Mouse (Mus musculus) B cell, adult 2 months (primary cell): ENCODE data around the gene Vps26c.
A peak's percentile ranks its signal among the peaks of the same experiment; 100 is the strongest.

Experiments
- DNase-seq, 2 experiments: peaks; one replicate each; pipeline ENCODE4 v3.0.0; 2022

Vps26c gene

DNA sequence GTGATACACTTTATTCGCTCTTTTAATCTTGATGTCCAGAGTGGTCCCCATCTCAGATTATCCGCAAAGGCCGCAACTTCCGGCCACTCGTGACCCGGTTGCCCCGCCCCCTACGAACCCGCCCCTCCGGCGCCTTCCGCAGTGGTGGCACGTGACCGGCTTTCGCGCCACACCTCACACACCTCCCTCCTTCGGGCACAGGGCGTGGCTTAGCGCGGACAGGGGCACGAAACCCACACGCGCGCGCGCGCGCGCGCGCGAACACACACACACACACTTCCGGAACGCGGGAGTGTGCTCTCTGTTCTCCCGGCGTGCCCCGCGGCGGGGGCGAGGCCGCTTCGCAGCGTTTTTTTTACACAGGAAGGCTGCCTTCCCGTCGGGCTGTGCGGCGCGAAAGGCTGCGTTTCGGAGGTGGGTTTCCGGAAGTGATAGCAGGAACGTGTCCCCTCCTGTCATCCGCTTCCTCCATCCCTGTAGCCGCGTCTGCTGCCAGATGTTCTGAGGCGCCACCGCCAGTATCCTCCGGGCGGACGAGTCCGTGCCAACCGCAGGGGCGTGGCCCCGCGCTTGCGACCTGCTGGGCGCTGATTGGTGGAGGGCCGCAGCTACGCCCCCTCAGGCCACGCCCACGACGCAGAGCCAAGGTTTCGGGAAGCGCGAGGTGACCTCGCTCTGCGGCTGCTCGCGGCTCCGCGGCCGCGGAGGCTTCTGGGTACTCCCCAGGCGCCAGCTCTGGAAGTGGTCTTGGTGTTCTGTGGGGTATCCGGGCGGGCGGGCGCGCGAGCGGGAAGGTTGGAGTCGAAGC, at the start of gene Vps26c:
Vps26c (minus strand) TSS at position 487 of the 808 bp plus-strand sequence.
- peak; percentile 98 for DNase-seq

DNA sequence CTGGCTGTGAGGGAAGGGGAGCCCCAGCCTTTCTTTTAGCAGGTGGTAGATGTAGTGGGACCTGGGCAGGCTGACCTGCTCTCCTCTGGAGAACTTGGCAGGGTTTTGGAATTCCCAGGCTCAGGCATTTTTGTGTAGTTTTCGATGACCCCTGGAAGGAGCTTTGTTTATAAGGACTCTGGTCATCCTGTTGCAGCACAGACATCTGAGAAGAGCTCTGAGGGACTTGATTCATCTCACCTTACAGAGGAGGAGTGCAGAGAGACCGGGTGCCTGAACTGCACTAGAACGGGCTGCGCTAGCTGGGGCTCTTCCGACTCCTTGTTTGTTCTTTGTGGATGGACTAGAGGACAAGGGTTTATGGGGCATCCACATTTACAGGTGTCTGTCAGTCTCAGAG, 49.1 kb upstream of the Vps26c start:
- DNase-seq = no peak

DNA sequence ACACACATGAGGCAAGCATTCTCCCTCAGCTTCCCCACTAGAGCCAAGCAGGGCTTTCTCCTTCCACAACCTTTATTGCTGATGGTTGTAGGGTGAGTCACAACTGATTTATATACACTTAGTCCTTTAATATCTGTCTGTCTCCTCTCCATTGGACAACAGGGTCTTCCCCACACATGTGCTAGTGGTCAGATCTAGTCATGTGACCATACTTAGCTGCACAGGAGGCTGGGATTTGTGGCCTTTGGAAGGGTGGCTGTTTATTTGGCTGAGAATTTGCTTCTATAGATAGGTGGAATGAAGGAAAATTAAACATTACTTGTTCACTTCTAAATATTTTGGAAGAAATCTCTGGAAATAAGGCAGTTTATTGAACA, 48.1 kb upstream of the Vps26c start:
- DNase-seq = no peak

DNA sequence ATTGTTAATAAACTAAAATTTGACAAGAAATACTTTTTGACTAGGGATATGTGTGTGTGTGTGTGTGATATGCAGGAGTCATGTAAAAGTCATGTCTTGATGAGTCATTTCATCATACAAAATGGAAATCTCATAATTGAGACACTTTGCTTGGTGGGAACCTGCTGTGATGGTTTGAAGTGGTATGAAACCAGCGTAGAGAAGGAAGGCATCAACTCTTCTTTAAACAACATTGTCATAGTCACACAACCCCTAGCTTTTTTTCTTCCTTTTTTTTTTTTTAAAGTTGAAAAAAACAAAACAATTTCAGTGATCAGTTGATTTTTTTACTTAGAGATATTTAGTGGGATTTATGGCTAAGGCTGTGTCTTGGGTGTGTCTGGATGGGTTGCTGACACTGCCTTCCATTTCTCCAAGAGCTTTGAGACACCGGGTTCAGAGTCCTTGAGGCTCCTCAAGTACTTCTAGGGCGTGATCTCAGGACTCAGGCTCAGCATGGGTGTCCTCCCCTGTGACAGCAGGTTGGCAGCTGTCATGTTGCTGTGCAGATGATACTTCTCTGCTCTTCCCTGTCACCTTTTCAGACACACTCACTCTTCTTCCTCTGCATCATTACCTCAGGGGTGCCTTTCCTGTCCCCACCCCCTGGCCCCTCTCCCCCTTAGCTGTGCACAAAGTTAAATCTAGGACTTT, 47.5 kb upstream of the Vps26c start:
- no peak for DNase-seq

DNA sequence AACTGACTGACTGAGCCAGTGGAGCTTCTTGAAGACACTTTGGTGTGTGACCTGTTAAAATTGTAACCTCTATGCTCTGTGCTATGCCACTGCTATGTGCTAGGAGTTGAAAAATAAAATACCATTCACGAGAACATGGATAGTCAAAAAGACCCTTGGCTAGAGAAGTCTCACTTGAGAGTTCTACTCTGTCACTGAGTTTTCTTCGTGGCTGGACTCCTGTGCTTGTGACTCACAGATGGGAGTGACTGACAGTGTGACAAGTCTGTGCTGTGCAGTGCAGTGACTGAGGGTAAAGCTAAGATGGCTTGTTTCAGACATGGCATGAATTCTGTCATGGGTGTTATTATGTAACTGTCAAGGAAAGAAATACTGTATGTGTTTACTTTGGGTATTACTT, 45.8 kb upstream of the Vps26c start:
- no peak for DNase-seq

DNA sequence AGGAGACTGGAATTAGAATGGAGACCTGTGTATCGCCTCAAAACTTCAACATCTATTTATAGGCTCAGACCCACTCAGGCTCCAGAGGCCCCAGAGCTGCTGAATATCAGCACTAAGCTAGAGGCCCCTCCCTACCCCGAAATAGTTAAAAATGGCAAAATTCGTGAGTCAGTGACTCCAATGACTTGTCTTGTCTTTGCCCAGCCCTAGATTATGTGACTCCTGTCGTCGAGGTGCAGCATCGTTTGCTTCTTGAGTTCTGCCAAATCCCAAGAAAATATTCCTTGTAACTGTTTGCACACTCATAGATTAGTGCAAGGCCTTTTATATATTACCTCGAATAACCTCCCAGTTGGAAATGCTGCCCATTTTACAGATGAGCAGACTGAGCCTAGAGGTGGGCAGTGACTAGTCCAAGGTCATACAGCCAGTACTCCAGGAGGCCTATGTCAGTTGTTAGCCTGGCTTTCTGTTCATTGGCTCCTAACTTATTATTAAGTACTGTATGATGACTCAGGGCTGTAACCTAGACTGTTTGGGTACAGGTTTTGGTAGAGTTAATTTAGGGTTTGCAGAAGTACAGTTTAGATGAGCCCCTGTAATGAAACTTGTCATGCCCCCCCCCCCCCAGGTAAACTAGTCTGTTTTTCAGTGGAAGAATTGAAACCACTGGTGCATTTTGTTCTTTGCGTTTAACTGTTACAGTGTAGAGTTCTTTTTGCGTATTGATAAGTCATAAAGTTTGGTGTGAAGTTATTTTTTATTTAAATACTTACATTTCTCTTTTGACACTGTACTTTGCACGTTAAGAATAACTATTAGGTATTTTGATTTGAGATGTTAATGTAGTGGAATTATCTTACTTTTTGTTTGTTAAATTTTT, 44.7 kb upstream of the Vps26c start:
- peak in 1 of 2 experiments; percentile 46 for DNase-seq

DNA sequence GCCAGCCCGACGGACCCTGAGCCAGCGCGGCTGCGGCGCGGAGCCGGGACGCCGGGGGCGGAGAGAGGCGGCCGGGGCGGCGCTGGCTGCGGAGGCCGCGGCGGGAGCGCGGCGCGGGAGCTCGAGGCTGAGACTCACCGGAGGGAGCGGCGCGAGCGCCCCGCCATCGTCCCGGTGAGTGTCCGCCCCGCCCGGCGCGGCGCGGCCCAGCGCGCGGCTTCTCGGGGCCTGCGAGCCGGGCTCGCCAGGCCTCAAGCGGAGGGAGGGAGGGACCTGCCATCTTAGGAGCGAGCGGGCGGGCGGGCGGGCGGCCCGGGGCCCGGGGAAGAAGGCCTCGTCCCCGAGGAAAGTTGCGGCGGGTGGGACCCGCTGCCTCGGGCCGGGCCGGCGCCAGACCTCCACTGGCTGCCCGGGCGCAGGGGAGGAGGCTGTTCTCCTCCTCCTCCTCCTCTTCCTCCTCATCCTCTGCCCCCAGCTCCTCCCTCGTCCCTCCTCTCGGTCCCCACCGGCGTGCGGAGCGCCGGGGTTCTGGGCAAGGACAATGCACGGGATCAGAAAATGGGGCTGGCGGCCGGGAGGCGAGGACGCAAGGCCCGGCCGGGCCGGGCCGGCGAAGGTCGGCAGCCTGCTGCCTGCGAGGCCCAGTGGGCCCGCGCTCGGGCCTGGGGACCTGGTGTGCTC, 43.9 kb upstream of the Vps26c start:
- peak; percentile 52 to 62 for DNase-seq

DNA sequence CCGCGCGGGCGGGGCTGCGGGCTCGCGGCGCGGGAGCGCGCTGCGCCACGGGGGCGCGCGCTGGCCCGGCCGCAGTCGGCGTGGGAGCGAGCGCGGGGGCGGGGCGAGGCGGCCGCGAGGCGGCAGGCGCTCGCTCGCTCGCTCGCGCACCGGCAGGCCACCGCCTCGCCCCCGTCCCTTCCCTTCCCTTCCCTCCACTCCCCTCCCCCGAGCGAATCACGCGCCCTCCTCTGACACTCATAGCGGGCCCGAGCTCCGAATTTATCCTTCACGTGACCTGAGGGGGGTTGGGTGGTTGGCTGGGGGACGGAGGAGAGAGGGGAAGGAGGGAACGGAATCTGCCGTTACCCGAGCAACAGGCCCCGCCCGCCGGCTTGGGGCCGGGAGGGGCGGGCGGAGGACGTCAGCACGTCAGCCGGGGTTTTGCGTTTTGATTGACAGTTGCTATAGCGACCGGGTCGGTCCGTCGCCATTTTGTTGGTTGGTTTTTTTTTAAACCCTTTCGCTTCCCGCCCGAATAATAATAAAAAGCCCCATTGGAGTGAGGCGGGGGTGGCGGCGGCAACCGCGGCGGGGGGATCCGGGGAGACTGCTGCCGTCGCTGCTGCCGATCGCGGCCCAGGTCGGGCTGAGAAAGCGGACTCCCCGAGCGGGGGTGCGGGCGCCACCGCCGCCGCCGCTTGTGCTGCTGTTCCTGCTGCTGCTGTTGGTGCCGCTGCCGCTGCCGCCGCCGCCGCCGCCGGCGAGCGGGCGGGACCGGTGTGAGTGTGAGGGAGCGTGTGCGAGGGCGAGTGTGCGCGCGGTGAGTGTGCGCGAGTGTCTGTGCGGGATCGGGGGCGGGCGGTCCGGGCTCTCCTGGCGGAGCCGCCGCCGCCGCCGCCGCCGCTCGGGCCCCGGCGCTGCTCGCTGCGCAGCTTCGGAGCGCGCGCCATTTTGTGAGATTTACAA, 42.9 kb upstream of the Vps26c start, which contains the start of gene Dyrk1a:
Dyrk1a (plus strand) TSS at position 782 of the 948 bp plus-strand sequence.
- DNase-seq = peak; percentile 99 to 100

DNA sequence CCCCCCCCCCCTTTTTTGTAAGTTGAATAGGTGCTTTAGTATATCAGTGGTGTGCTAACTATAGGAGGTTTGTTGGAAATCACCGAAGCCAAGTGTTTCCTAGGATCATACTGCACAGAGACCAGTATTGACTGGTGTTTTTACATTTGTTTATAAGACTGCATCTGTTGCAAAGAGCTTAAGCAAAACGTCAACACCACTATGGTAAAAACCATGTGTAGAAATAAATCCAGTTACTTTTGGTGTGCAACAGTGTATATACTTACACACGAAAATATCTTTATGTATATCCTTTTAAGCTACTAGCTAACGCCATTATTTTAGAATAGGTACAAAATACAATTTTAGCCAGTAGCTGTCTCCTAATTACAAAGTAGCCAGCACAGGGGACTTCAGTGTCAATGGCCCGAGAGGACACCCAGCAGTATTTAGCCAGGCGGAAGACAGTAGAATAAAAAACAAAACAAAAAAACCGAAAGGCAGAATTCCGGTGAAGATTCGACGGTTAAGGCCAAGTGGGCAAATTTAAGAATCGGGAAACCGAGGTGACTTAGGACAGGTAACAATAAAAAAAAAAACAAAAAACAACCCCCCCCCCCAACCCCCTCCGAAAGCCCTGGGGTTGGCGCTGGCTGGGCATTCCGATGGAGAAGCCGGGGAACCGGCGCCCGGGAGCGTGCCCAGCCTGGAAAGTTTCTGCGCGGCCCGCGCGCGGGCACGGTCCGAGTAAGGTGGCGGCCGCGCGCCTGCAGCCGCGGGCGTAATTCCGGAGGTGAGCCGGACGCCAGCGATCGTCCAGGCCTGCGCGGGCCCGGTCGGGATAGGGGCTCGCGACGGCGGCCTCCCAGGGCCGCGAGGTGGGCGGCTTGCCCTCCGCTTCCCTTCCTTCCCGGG, 42.0 kb upstream of the Vps26c start:
- no peak for DNase-seq

DNA sequence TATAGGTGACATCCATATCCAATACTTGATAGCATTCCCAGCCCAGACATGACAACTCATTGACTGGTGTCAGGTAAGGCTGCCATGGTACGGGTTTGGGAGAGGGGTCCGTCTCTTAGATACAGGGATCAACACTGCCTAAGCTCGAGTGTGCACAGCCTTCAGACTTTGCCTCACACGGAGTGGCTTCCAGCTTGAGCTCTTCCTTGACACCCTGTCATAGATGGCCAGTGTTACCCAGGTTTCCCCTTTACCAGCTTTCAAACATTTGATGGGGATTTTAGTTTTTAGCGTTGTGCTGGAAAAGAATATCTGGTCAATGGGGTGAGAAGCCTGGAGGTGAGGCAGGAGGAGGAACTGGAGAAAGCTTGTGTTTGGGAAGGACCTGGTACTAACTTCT, 41.1 kb upstream of the Vps26c start:
- DNase-seq = no peak

DNA sequence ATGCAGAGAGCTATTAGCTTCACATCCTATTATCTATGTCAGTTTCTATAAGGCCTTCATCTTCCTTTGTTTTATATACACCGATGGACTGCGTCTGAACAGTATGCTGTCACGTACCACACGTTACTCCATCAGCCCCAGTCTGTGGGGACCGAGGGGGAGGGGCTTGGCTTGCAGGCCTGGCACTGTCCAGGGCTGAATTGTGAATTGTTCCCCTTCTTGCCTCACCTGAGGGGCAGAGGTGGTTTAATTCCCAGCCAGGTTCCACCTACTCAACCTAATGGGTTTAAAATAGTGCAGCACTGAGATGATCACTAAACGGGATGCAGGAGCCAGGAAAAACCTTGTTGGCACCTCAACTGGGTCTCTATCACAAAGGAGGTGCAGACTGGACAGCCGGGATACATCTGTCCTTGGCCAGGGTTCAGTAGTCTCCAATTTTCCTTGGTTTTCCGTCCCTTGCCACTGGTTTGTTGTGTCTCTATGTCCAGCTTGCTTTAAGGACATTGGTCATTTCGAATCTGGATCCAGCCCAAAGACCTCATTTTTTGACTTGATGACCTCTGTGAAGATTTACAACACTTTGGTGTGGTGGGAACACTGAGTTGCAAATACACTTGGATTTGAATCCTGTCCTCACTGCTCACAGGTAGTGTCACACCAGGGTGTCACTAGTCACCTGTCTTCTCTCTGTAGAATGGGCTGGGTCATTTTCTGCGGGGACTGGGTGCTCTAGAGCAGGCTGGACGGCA, 40.4 kb upstream of the Vps26c start:
- DNase-seq = no peak

DNA sequence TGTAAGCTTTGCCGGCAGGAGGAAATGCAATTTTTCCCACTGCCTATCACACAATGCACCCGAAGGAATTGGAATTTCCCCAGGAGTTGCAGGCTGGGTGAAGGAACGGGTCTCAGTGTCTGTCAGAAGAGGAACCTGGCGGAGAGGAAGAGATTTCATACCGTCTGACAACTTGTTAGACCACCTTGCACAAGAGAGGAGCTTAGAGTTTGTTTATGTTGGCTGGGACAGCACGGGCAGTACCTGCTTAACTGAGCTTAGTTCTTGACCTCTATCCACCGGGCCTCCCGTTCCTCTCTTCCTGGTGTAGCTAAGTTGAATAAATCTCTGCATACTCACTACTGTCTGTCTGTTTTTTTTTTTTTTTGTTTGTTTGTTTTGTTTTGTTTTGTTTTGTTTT, 39.5 kb upstream of the Vps26c start:
- no peak for DNase-seq

DNA sequence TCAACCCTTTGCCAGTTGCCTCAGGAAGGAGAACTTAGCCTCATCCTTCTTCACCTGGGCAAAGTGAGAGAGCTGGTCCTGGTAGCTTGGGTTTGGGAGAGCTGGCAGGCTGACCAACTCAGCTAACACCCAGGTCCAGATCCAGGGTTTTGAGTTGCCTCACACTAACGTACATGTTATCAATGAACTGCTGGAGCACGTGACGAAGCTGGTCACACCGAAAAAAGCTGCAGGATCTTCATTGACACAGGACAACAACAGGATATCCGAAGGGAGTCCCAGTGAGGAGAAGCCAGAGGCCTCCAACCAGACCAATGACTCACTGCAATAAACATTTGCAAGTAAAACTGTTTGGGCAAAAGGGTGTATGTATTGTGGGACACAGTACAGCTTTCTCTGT, 34.0 kb upstream of the Vps26c start:
- no peak for DNase-seq

DNA sequence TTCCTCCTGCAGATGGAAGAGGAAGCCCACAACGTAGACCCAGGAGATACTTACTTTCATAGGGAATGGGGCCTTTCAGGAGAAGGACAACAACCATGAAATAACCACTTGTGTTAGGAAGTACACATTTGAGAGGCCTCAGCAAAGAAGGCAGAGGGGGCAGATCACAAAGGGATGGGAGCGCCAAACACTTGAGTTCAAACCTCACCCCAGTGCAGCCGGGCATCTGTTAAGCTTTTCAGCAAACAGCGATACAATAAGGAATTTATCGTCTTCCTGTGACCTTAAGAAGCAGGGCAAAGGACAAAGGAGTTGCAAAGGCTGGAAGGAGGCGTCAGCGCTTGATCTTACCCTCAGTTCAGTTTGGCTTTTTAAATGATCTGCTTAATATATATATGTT, 33.2 kb upstream of the Vps26c start:
- no peak for DNase-seq

DNA sequence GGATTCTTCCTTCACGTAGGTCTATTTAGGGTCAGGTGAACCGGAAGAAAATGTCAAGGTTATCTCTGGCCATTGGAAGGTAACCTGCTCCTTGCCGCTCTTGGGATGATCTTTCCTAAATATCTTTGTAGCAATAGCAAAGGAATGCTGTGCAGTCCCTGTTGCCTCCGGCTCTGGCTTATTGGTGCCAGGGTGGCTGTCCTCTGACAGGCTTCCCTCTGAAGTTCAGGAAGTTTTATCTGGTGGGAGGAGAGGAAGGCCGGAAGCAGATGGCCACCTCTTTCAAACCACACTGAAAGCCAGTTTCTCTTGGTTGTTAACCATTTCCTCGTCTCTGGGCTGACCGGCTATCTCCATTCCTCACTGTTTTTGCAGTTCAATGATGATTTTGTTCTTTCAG, 32.7 kb upstream of the Vps26c start:
- DNase-seq = no peak

DNA sequence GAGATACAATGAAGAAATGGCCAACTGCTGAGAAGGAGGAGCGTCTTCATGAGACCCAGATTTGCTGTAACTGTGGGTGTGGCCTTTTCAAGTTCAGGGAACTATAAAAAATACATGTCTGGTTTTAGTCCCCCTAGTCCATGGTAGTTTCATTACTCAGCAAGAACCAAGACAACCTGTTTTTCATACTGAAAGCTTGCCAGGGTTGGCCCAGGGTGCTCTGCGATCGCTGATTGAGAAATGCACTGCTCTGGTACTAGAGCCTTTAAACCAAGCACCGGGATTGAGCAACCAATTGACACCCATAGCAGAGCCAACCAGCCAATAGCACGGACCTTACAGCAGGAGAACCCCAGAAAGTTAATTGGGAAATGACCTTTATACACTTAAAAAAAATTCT, 29.6 kb upstream of the Vps26c start:
- DNase-seq = no peak

DNA sequence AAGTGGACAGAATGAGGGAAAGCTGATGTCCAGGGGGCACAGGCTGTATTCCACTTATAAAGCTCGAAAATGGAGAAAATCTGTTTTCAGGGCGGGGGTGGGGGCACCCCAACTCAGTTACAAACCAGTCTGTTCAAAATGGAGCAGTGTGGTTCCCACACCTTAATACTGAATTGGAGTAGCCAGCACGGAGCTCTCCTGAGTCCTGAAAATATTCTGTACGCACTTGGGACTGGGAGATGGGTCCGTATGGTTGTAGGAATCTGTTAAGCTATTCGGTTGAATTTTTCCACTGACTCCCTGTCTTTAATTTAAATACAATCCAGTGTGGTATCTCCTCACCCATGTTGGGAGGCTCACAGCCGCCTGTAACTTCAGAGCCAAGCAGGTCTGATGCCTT, 28.7 kb upstream of the Vps26c start:
- DNase-seq = no peak

DNA sequence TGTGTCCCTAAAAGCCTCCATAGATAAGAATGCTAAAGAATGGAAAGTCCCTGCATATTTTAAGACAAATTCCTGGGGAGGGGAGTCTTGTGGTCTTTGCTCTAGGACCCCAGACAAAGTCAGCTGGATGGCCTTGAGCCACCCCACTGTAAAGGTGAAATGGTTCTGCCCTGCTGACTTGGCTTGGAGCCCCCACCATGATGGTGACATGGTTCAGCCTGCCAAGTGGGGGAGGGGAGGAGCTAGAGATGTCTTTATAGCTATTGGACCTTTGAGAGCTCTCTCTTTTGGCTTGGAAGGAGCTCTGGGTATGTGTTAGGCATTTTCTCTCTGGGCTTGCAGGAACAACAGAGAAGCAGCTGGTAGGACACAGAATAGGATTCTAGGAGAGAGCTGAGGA, 25.3 kb upstream of the Vps26c start:
- no peak for DNase-seq

DNA sequence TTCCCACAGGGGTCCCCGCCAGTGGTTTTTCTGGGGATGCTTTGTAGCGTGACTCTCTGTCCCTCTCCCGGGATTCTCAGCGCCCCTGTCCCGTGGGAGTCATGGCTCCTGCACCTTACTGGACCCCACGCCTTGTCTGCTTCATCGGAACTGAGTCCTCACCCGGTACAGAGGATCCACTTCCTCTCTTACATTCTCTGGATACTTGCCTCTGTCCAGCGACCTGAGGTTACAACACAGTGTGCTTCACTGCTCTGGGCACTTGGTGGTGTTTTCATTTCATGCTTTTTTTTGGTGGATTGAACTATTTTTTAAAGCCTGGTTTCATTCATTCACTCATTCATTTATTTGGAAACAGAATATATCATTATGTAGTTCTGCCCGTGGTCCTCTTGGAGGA, 23.2 kb upstream of the Vps26c start:
- no peak for DNase-seq
